Mouse (Mus musculus) heart, postnatal 0 days (tissue): ENCODE measurements around the gene Tpm3.

ENCODE experiments used
- CTCF ChIP-seq: IDR thresholded peaks from 2 replicates; pipeline ENCODE4 v1.5.1; 2016; ENCODE audit warnings: antibody characterized with exemption, control low read depth, low read depth
- EP300 ChIP-seq: IDR thresholded peaks from 2 replicates; pipeline ENCODE4 v1.6.1; 2016; ENCODE audit warnings: antibody characterized with exemption, low read depth

DNA sequence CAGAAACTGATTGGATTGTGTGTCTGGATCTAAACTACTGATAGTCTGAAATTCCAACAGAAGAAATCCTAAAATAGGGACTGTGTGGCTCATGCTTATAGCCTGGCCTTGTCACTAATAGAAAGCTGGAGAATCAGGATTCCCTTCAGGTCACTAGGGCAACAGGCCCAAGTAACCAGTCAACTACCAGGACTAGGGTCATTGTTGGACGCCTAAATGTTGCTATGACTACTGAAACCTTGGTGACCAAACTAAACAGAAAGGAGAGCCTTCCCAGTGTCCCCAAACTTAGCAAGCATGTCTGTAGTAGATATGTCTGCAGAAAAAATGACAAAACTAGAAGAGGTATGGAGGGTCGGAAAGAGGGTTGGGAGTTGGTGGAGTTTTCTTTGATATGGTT, 9.9 kb upstream of the Tpm3 start:
- no peak for TF ChIP-seq CTCF
- no peak for TF ChIP-seq EP300
